In genomic region chr13:19395688-19396354, GRCm38 (mm10) we compare ENCODE assay signal across 8 mouse cellular contexts. TPM values are rescaled to one million over a fixed set of nuclear protein-coding genes. Genes with fewer than 3 reads are reported as not detected.
DNase-seq lines count a peak whose midpoint lies in the region; ATAC-seq lines count a peak whose summit lies in the region.

Gene Stard3nl, minus strand, starts transcription at chr13:19395795.

- H3K4me3 ChIP-seq in lung, embryonic 16.5 days (ENCODE audit: low read length): peak within 1 kb of the TSS; percentile 91

- H3K9ac ChIP-seq in lung, embryonic 16.5 days (ENCODE audit: low read length): peak within 1 kb of the TSS; percentile 95

- WGBS in lung, embryonic 16.5 days: under 1% methylated on average over 37 of the region's 37 CpGs

- no peaks in the 10 kb centered on the region for H3K27me3 ChIP-seq in lung, embryonic 16.5 days (ENCODE audit: control insufficient read depth, insufficient read depth, low read depth, low read length)

- DNase-seq in MEL-GATA-1-ER (ENCODE audit: extremely low read depth, low read depth): peak; percentile 96
- DNase-seq in cerebellum, adult 8-10 months: peak; percentile 98
- peak; percentile 98 for DNase-seq in forelimb bud, embryonic 11.5 days (ENCODE audit: low read depth, low spot score)
- DNase-seq in layer of hippocampus, adult 9-10 months (ENCODE audit: low spot score): peak; percentile 99
- DNase-seq in ovary, postnatal 10 days (ENCODE audit: low spot score): peak; percentile 92
- DNase-seq in thymus, postnatal 10 days (ENCODE audit: low spot score in 2 of 2): peak; percentile 98

- no peaks in the 10 kb centered on the region for H3K9me3 ChIP-seq in lung, embryonic 16.5 days (ENCODE audit: control insufficient read depth, low read length)

- no peaks in the 10 kb centered on the region; the same call in 1 of the 2 replicates for H3K36me3 ChIP-seq in lung, embryonic 16.5 days (ENCODE audit: control insufficient read depth, insufficient read depth, low read length)

- H3K27ac ChIP-seq in lung, embryonic 16.5 days (ENCODE audit: low read length): peak within 1 kb of the TSS; percentile 88

- H3K4me2 ChIP-seq in lung, embryonic 16.5 days (ENCODE audit: low read depth, low read length): peak within 1 kb of the TSS; percentile 65

- H3K4me1 ChIP-seq in lung, embryonic 16.5 days (replicated peaks; ENCODE audit: control insufficient read depth, insufficient read depth, low read length): peaks cover 14% of the 10 kb centered on the region

- peak; percentile 99 to 100 for ATAC-seq in hematopoietic stem cell, adult 5-6 weeks (replicated peaks in 1 of 2; ENCODE audit: insufficient read depth in 1 of 2, low FRiP score in 2 of 2, low TSS enrichment in 1 of 2, low read depth in 1 of 2, poor library complexity in 2 of 2, severe bottlenecking in 2 of 2)
- ATAC-seq in lung, embryonic 16.5 days (ENCODE audit: low read depth): peak; percentile 100

RNA-seq across cellular contexts. Expression of gene Stard3nl, which starts in this region (rescaled TPM):
- total RNA-seq in hematopoietic stem cell, adult 5-6 weeks (2017): 22.5 and 23.4 TPM in 2 replicates
- 102 and 107 TPM in 2 replicates for polyA plus RNA-seq in lung, embryonic 16.5 days (2015; fragmentation: Nextera tagmentation; extraction: Ambion mirVana)

Comparison
In these comparisons a context has a peak if more than half of its experiments do, and no peak if none do; other contexts are left out.
1. Peak in every context shown above with its lines: DNase-seq, ATAC-seq, H3K4me3 ChIP-seq and H3K27ac ChIP-seq.